27 mouse cellular contexts compared by ENCODE assay signal in genomic region chr2:52862760-52863124, GRCm38 (mm10).
"Had no signal": no experiment of that assay in that cellular context is flagged by ENCODE, and none has a peak within 500 bp of the region (broad histone marks: within the 10 kb centered on the region; RNA-seq: fewer than 3 reads in every experiment).

No protein-coding gene starts in this region.

- H3K36me3 ChIP-seq: liver, embryonic 13.5 days; liver, embryonic 15.5 days had no signal

- DNase-seq: gastrocnemius, adult 2 months; gastrocnemius, postnatal 10 days; gastrocnemius, postnatal 25 days; heart, postnatal 10 days; heart, postnatal 4 days; kidney, adult 2 months; kidney, adult 9 months; kidney, postnatal 25 days; kidney, postnatal 4 days; liver; liver, embryonic 13.5 days had no signal

- H3K9ac ChIP-seq: heart, embryonic 12.5 days; hindbrain, embryonic 13.5 days; intestine, embryonic 15.5 days; kidney, embryonic 15.5 days; limb, embryonic 12.5 days; liver, embryonic 13.5 days; liver, embryonic 15.5 days had no signal

- H3K9me3 ChIP-seq: heart, embryonic 10.5 days; hindbrain, embryonic 10.5 days; hindbrain, embryonic 13.5 days; intestine, embryonic 15.5 days; kidney, embryonic 15.5 days; limb, embryonic 10.5 days; liver, embryonic 13.5 days; liver, embryonic 15.5 days had no signal

- H3K27me3 ChIP-seq: heart, embryonic 12.5 days; hindbrain, embryonic 13.5 days; intestine, embryonic 15.5 days; kidney, embryonic 15.5 days; limb, embryonic 12.5 days had no signal

- ATAC-seq: hindbrain, embryonic 16.5 days; inflammation-experienced regulatory T-cells, adult 6 months; intestine, embryonic 15.5 days; intestine, postnatal 0 days had no signal

- H3K4me2 ChIP-seq: heart, embryonic 12.5 days; hindbrain, embryonic 13.5 days; intestine, embryonic 15.5 days; kidney, embryonic 15.5 days; limb, embryonic 12.5 days; liver, embryonic 11.5 days; liver, embryonic 13.5 days; liver, embryonic 15.5 days had no signal

- H3K4me1 ChIP-seq: liver, embryonic 15.5 days had no signal

- H3K27ac ChIP-seq: gastrocnemius, adult 2 months; heart, embryonic 10.5 days; hindbrain, embryonic 10.5 days; hindbrain, embryonic 13.5 days; intestine, embryonic 15.5 days; kidney, embryonic 15.5 days; kidney, postnatal 0 days; limb, embryonic 10.5 days; limb, embryonic 12.5 days; liver, embryonic 13.5 days; liver, embryonic 15.5 days had no signal

- H3K4me3 ChIP-seq: gastrocnemius, adult 2 months; heart, embryonic 10.5 days; heart, embryonic 12.5 days; hindbrain, embryonic 10.5 days; hindbrain, embryonic 13.5 days; intestine, embryonic 15.5 days; kidney, embryonic 15.5 days; layer of hippocampus, adult 2 months; left cerebral cortex, adult 2 months; limb, embryonic 10.5 days; limb, embryonic 12.5 days; liver, embryonic 13.5 days; liver, embryonic 15.5 days had no signal
